Comparison of ENCODE assay signal across 1 mouse cellular context in genomic region chr7:28392429-28393271, GRCm38 (mm10).
TF ChIP-seq lines count a peak whose summit lies in the region.

Med29 (minus strand) TSS chr7:28392708.
Paf1 (plus strand) TSS chr7:28392951.

TF ChIP-seq in CH12.LX, 34 proteins besides CTCF, POLR2A, EP300 and RAD21 (continued from another document):
- TF ChIP-seq MAFK (IDR thresholded peaks at IDR 0.05; ENCODE audit: insufficient replicate concordance, low read length) (no peak), ETS1 (conservative IDR thresholded peaks at IDR 0.05; ENCODE audit: low read depth, low read length) (peak; percentile 21), NRF1 (IDR thresholded peaks at IDR 0.05; ENCODE audit: low read depth, low read length) (peak; percentile 46; the same call in 1 of the 2 replicates), BHLHE40 (IDR thresholded peaks at IDR 0.05; ENCODE audit: low read depth, low read length) (no peak), MEF2A (IDR thresholded peaks at IDR 0.05; ENCODE audit: borderline replicate concordance, low read depth, low read length) (no peak), ZMIZ1 (IDR thresholded peaks at IDR 0.05; ENCODE audit: low read depth, low read length) (peak; percentile 90), ZNF384 (IDR thresholded peaks at IDR 0.05; ENCODE audit: low read depth, low read length) (no peak), MXI1 (IDR thresholded peaks at IDR 0.05; ENCODE audit: low read depth, low read length) (peak; percentile 40; the same call in 1 of the 2 replicates), JUN (IDR thresholded peaks at IDR 0.05; ENCODE audit: insufficient read depth, low read depth, low read length) (no peak), HCFC1 (IDR thresholded peaks at IDR 0.05; ENCODE audit: low read depth, low read length) (peak; percentile 75), USF2 (conservative IDR thresholded peaks at IDR 0.05; ENCODE audit: low read depth, low read length) (no peak), ZKSCAN1 (IDR thresholded peaks at IDR 0.05; ENCODE audit: borderline replicate concordance, low read depth, low read length) (no peak)
